Comparison of ENCODE assay signal across 8 mouse cellular contexts in genomic region chr13:43480957-43481858, GRCm38 (mm10). TPM values are rescaled to one million over a fixed set of nuclear protein-coding genes. Genes with fewer than 3 reads are reported as not detected.
DNase-seq lines count a peak whose midpoint lies in the region; ATAC-seq and TF ChIP-seq lines count a peak whose summit lies in the region.

Ranbp9 (minus strand) TSS chr13:43481282.

- WGBS in lung, embryonic 14.5 days: under 1% methylated on average over 101 of the region's 132 CpGs
- 12% methylated on average over 131 of the region's 132 CpGs for WGBS in olfactory bulb, adult 2 months
- WGBS in thymus, adult 2 months: 7% methylated on average over 132 of the region's 132 CpGs

- H3K4me2 ChIP-seq in lung, embryonic 14.5 days: peak within 1 kb of the TSS; percentile 92

- peaks cover 0 to 29% of the 10 kb centered on the region in 2 experiments; a peak in 2 of 4 replicates for H3K36me3 ChIP-seq in MEL (ENCODE audit: control insufficient read depth in 1 of 2, insufficient read depth in 2 of 2, low read length in 2 of 2)
- H3K36me3 ChIP-seq in lung, embryonic 14.5 days (ENCODE audit: insufficient read depth): no peaks in the 10 kb centered on the region
- H3K36me3 ChIP-seq in thymus, adult 2 months (ENCODE audit: control insufficient read depth, insufficient read depth, low read length): no peaks in the 10 kb centered on the region

- H3K4me1 ChIP-seq in MEL (ENCODE audit: control insufficient read depth in 1 of 2, insufficient read depth in 2 of 2, low read length in 2 of 2): peaks cover 15 to 22% of the 10 kb centered on the region in 2 experiments
- H3K4me1 ChIP-seq in lung, embryonic 14.5 days (ENCODE audit: insufficient read depth): peaks cover 8% of the 10 kb centered on the region
- peaks cover 2% of the 10 kb centered on the region for H3K4me1 ChIP-seq in olfactory bulb, adult 2 months (ENCODE audit: control insufficient read depth, insufficient read depth, low read length)
- H3K4me1 ChIP-seq in thymus, adult 2 months (replicated peaks; ENCODE audit: control insufficient read depth, insufficient read depth, low read length): peaks cover 4% of the 10 kb centered on the region

- peak within 1 kb of the TSS; percentile 98 for H3K9ac ChIP-seq in MEL (ENCODE audit: control insufficient read depth, low read depth, low read length, poor library complexity, severe bottlenecking)
- H3K9ac ChIP-seq in lung, embryonic 14.5 days: peak within 1 kb of the TSS; percentile 99

- no peaks in the 10 kb centered on the region; a peak in 1 of 4 replicates for H3K27me3 ChIP-seq in MEL (ENCODE audit: control insufficient read depth in 1 of 2, insufficient read depth in 2 of 2, low read length in 2 of 2)
- no peaks in the 10 kb centered on the region for H3K27me3 ChIP-seq in lung, embryonic 14.5 days (ENCODE audit: insufficient read depth, low read length)
- no peaks in the 10 kb centered on the region for H3K27me3 ChIP-seq in thymus, adult 2 months (ENCODE audit: control insufficient read depth, insufficient read depth, low read length)

- peak; percentile 68 for DNase-seq in MEL (ENCODE audit: low read depth, low spot score)
- DNase-seq in cerebellum, adult 8-10 months: peak; percentile 77
- peak; percentile 44 to 65 for DNase-seq in layer of hippocampus, adult 8-10 months (ENCODE audit: low spot score in 2 of 2)
- DNase-seq in lung, embryonic 14.5 days: peak; percentile 92
- peak; percentile 72 for DNase-seq in thymus, adult 2 months

- peak within 1 kb of the TSS; percentile 87 for H3K27ac ChIP-seq in MEL (ENCODE audit: control insufficient read depth, low read depth, low read length)
- peak within 1 kb of the TSS; percentile 99 for H3K27ac ChIP-seq in lung, embryonic 14.5 days (ENCODE audit: low read depth)
- H3K27ac ChIP-seq in olfactory bulb, adult 2 months (ENCODE audit: insufficient read depth, low read depth, low read length): peak within 1 kb of the TSS; percentile 98
- peak within 1 kb of the TSS; percentile 90 for H3K27ac ChIP-seq in thymus, adult 2 months (ENCODE audit: control insufficient read depth, insufficient read depth, low read length)

- peak; percentile 66 for ATAC-seq in frontal cortex, adult (ENCODE audit: low TSS enrichment)
- peak; percentile 34 to 50; a peak in 3 of 4 replicates for ATAC-seq in hematopoietic stem cell, adult 5-6 weeks (replicated peaks in 1 of 2; ENCODE audit: insufficient read depth in 1 of 2, low FRiP score in 2 of 2, low TSS enrichment in 1 of 2, low read depth in 1 of 2, poor library complexity in 2 of 2, severe bottlenecking in 2 of 2)
- ATAC-seq in lung, embryonic 14.5 days (ENCODE audit: insufficient read depth): peak; percentile 88

- TF ChIP-seq POLR2A in MEL (IDR thresholded peaks at IDR 0.05; ENCODE audit: control insufficient read depth in 1 of 2, insufficient read depth in 1 of 2, low read depth in 1 of 2, low read length in 2 of 2, poor library complexity in 1 of 2): peak; percentile 82 to 95
- TF ChIP-seq POLR2A in olfactory bulb, adult 2 months (IDR thresholded peaks at IDR 0.05; ENCODE audit: insufficient read depth, low read depth, low read length): peak; percentile 90
- peak; percentile 98 for TF ChIP-seq POLR2A in thymus, adult 2 months (IDR thresholded peaks at IDR 0.05; ENCODE audit: control insufficient read depth, extremely low read depth, insufficient read depth, low read length, poor library complexity)

- TF ChIP-seq RAD21 in MEL (IDR thresholded peaks at IDR 0.05; ENCODE audit: low read depth, low read length): no peak

- peaks cover 43% of the 10 kb centered on the region for H3K79me2 ChIP-seq in MEL (ENCODE audit: control insufficient read depth, insufficient read depth, low read length, poor library complexity)

- H3K9me3 ChIP-seq in MEL (replicated peaks; ENCODE audit: insufficient read depth, low read length): no peaks in the 10 kb centered on the region
- no peaks in the 10 kb centered on the region for H3K9me3 ChIP-seq in lung, embryonic 14.5 days (ENCODE audit: low read depth, low read length)

- TF ChIP-seq CTCF in MEL (IDR thresholded peaks at IDR 0.05 in 2 of 3, conservative IDR thresholded peaks at IDR 0.05 in 1 of 3; ENCODE audit: control insufficient read depth in 1 of 3, insufficient read depth in 1 of 3, low read depth in 2 of 3, low read length in 3 of 3, poor library complexity in 1 of 3, severe bottlenecking in 1 of 3): peak in 1 of 3 experiments; percentile 22; a peak in 1 of 6 replicates
- TF ChIP-seq CTCF in lung, embryonic 14.5 days (IDR thresholded peaks at IDR 0.05; ENCODE audit: low read depth): no peak
- no peak for TF ChIP-seq CTCF in olfactory bulb, adult 2 months (IDR thresholded peaks at IDR 0.05; ENCODE audit: insufficient read depth, low read depth, low read length)
- TF ChIP-seq CTCF in thymus, adult 2 months (IDR thresholded peaks at IDR 0.05; ENCODE audit: borderline replicate concordance, control insufficient read depth, extremely low read depth, insufficient read depth, low read length, poor library complexity): no peak

- peak within 1 kb of the TSS; percentile 97 to 99 for H3K4me3 ChIP-seq in MEL (ENCODE audit: control insufficient read depth in 1 of 2, insufficient read depth in 1 of 2, low read depth in 2 of 2, low read length in 2 of 2)
- H3K4me3 ChIP-seq in lung, embryonic 14.5 days (ENCODE audit: low read depth, low read length): peak within 1 kb of the TSS; percentile 91
- peak within 1 kb of the TSS; percentile 100 for H3K4me3 ChIP-seq in olfactory bulb, adult 2 months (ENCODE audit: insufficient read depth, low read depth, low read length)
- peak within 1 kb of the TSS; percentile 99 for H3K4me3 ChIP-seq in thymus, adult 2 months (ENCODE audit: control insufficient read depth, insufficient read depth, low read length)

- no peak for TF ChIP-seq EP300 in MEL (IDR thresholded peaks at IDR 0.05; ENCODE audit: low read depth in 1 of 2, low read length in 2 of 2)

TF ChIP-seq in MEL, 35 proteins besides CTCF, POLR2A, EP300 and RAD21:
- peak; percentile 44; the same call in 1 of the 2 replicates for TF ChIP-seq SIN3A (IDR thresholded peaks at IDR 0.05; ENCODE audit: low read length)
- TF ChIP-seq USF2 (IDR thresholded peaks at IDR 0.05; ENCODE audit: borderline replicate concordance in 1 of 2, insufficient read depth in 1 of 2, low read depth in 1 of 2, low read length in 2 of 2): no peak
- no peak for TF ChIP-seq E2F4 (IDR thresholded peaks at IDR 0.05; ENCODE audit: borderline replicate concordance, low read depth, low read length)
- TF ChIP-seq MYB (IDR thresholded peaks at IDR 0.05; ENCODE audit: low read depth, low read length): no peak
- TF ChIP-seq MAX (IDR thresholded peaks at IDR 0.05; ENCODE audit: low read length): peak; percentile 58; the same call in 1 of the 2 replicates
- peak; percentile 77 for TF ChIP-seq NELFE (IDR thresholded peaks at IDR 0.05; ENCODE audit: low read depth, low read length)
- TF ChIP-seq MAZ (IDR thresholded peaks at IDR 0.05; ENCODE audit: low read depth, low read length): 0 out of 2 replicates have a peak, but pooled peaks have one; percentile 26
- TF ChIP-seq MXI1 (IDR thresholded peaks at IDR 0.05; ENCODE audit: low read depth, low read length): peak; percentile 50; the same call in 1 of the 2 replicates
- TF ChIP-seq HCFC1 (IDR thresholded peaks at IDR 0.05; ENCODE audit: low read depth, low read length): peak; percentile 64
- 0 out of 2 replicates have a peak, but pooled peaks have one; percentile 30 for TF ChIP-seq NRF1 (IDR thresholded peaks at IDR 0.05; ENCODE audit: insufficient read depth, low read depth, low read length, poor library complexity, severe bottlenecking)
- no peak for TF ChIP-seq TAL1 (IDR thresholded peaks at IDR 0.05; ENCODE audit: low read length)
- peak; percentile 83 for TF ChIP-seq ZMIZ1 (IDR thresholded peaks at IDR 0.05; ENCODE audit: low read depth, low read length)
- TF ChIP-seq ETS1 (IDR thresholded peaks at IDR 0.05; ENCODE audit: low read depth, low read length): no peak
- TF ChIP-seq RCOR1 (IDR thresholded peaks at IDR 0.05; ENCODE audit: low read depth, low read length): no peak
- no peak for TF ChIP-seq KAT2A (conservative IDR thresholded peaks at IDR 0.05; ENCODE audit: low read depth, low read length)
- TF ChIP-seq TCF12 (IDR thresholded peaks at IDR 0.05; ENCODE audit: low read depth, low read length): 0 out of 2 replicates have a peak, but pooled peaks have one; percentile 4
- TF ChIP-seq UBTF (IDR thresholded peaks at IDR 0.05; ENCODE audit: borderline replicate concordance, insufficient read depth, low read depth, low read length): 0 out of 2 replicates have a peak, but pooled peaks have one; percentile 30

RNA-seq across cellular contexts. Expression of gene Ranbp9, which starts in this region (rescaled TPM):
- total RNA-seq in MEL (2012; rRNA removed): 17.1 and 17.3 TPM in 2 replicates
- 10 to 100 TPM in 1 of 2 experiments, not detected in 1; 25.9 TPM for polyA plus RNA-seq in MEL (2012; ENCODE audit: insufficient read depth in 1 of 2, insufficient read length in 2 of 2, low read depth in 1 of 2, low replicate concordance in 2 of 2, missing spikeins in 1 of 2)
- 92.1 and 108 TPM in 2 replicates for total RNA-seq in hematopoietic stem cell, adult 5-6 weeks (2017)
- 100 to 1,000 TPM in 2 of 4 experiments, 10 to 100 TPM in 2; 89.6 to 111 (median 99.4) TPM for total RNA-seq in layer of hippocampus, adult 8-10 months (2022)
- polyA plus RNA-seq in lung, embryonic 14.5 days (2014; fragmentation: Nextera tagmentation; extraction: Ambion mirVana): 11.9 and 14.5 TPM in 2 replicates
- polyA plus RNA-seq in olfactory bulb, adult 2 months (2012; ENCODE audit: insufficient read depth, insufficient read length, low replicate concordance, missing spikeins): 568 TPM in 1 of 2 replicates, not detected in the other
- polyA plus RNA-seq in thymus, adult 2 months (2012; rRNA removed): 26.7 and 35.6 TPM in 2 replicates

Comparison
In these comparisons a context has a peak if more than half of its experiments do, and no peak if none do; other contexts are left out.
1. Peak in every context shown above with its lines: DNase-seq, ATAC-seq, H3K4me3 ChIP-seq and H3K27ac ChIP-seq.